Mouse (Mus musculus): ENCODE results near the gene Gm10772. TPM values are rescaled to one million over a fixed set of nuclear protein-coding genes. Genes with fewer than 3 reads are reported as not detected.
"Not testable (repeated sequence)": the region's sequence is repeated elsewhere in the genome, so short reads cannot be mapped to it uniquely, and the experiment has no call there.

Gene Gm10772
- not detected in 2 replicates for polyA plus RNA-seq (2012; rRNA removed)

DNA sequence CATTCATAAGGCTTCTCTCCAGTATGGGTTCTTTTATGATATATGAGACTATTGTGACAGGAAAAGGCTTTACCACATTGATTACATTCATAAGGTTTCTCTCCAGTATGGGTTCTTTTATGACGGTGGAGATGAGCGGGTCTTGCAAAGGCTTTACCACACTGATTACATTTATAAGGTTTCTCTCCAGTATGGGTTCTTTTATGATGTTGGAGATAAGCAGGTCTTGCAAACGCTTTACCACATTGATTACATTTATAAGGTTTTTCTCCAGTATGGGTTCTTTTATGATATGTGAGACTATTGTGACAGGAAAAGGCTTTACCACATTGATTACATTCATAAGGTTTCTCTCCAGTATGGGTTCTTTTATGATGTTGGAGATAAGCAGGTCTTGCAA is at the start of gene Gm10772:
Gm10772 (minus strand) TSS at position 101 of the 400 bp plus-strand sequence.
- 100% methylated on average over 2 of the region's 3 CpGs for WGBS
- H3K36me3 ChIP-seq (ENCODE audit: control insufficient read depth, insufficient read depth, low read length); H3K27me3 ChIP-seq (ENCODE audit: control insufficient read depth, insufficient read depth, low read length); H3K4me1 ChIP-seq (replicated peaks; ENCODE audit: control insufficient read depth, insufficient read depth, low read length); H3K4me3 ChIP-seq (ENCODE audit: control insufficient read depth, insufficient read depth, low read length); DNase-seq; H3K27ac ChIP-seq (ENCODE audit: control insufficient read depth, insufficient read depth, low read length): not testable (repeated sequence)

DNA sequence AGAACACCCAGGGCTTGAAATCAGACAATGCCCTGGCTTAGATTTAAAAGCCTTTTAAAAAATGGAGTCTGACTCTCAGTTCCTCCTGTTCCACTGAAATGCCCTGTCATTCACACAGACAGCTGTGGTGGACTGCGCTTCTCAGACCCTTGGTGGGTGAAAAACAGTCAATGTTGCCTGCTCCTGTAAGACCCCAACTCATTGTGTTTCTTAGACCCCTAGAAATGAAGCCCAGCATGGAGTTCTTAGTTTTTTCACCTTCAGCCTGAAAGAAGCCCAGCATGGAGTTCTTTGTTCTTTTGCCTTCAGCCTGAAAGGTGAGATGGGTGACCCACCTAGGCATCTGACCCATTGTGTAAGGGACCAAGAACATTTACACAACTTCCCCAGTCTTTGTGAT is 36.5 kb upstream of the Gm10772 start:
- H3K4me3 ChIP-seq (ENCODE audit: control insufficient read depth, insufficient read depth, low read length); DNase-seq; H3K36me3 ChIP-seq (ENCODE audit: control insufficient read depth, insufficient read depth, low read length); H3K27me3 ChIP-seq (ENCODE audit: control insufficient read depth, insufficient read depth, low read length); H3K4me1 ChIP-seq (replicated peaks; ENCODE audit: control insufficient read depth, insufficient read depth, low read length); H3K27ac ChIP-seq (ENCODE audit: control insufficient read depth, insufficient read depth, low read length): not testable (repeated sequence)
- no CpG with 5 or more reads among the region's 1 CpGs for WGBS

DNA sequence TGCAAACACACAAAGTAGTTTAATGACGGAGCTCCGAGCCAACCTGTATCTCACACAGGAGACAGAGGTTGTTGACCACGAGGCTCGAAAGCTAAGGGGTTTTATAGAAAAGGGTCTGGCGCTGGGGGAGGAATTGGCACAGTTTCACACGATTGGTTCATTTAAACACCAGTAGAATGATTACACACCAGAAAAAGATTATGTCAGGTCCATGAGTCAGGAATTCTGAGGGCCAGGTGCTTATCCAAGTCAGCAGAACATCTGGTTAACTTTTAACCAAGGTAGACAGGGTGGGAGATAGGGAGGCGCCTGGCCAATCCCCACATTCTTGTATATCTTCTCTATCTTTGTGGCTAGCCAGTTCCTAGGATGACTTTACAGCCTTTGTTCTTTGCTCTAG is 35.8 kb upstream of the Gm10772 start:
- H3K4me3 ChIP-seq (ENCODE audit: control insufficient read depth, insufficient read depth, low read length); H3K4me1 ChIP-seq (replicated peaks; ENCODE audit: control insufficient read depth, insufficient read depth, low read length); H3K36me3 ChIP-seq (ENCODE audit: control insufficient read depth, insufficient read depth, low read length); DNase-seq; H3K27ac ChIP-seq (ENCODE audit: control insufficient read depth, insufficient read depth, low read length); H3K27me3 ChIP-seq (ENCODE audit: control insufficient read depth, insufficient read depth, low read length): not testable (repeated sequence)
- 85% methylated on average over 4 of the region's 7 CpGs for WGBS

DNA sequence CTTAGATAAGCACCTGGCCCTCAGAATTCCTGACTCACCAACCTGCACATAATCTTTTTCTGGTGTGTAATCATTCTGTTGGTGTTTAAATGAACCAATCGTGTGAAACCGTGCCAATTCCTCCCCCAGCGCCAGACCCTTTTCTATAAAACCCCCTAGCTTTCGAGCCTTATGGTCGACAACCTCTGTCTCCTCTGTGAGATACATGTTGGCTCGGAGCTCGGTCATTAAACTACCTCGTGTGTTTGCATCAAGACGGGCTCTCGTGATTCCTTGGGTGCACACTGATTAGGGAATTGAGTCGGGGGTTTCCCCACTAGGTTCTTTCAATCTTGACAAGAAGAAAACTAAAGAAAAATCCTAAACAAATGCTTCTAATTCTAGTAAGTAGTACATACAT is 13.0 kb downstream of the Gm10772 start:
- TF ChIP-seq POLR2A (IDR thresholded peaks at IDR 0.05; ENCODE audit: control insufficient read depth, extremely low read depth, insufficient read depth, low read length, poor library complexity) (no peak), CTCF (IDR thresholded peaks at IDR 0.05; ENCODE audit: borderline replicate concordance, control insufficient read depth, extremely low read depth, insufficient read depth, low read length, poor library complexity) (no peak)
- Histone ChIP-seq H3K4me3 (ENCODE audit: control insufficient read depth, insufficient read depth, low read length) (no peak overlapping the region), H3K27ac (ENCODE audit: control insufficient read depth, insufficient read depth, low read length) (no peak overlapping the region), H3K4me1 (replicated peaks; ENCODE audit: control insufficient read depth, insufficient read depth, low read length) (no peaks in the 10 kb centered on the region), H3K27me3 (ENCODE audit: control insufficient read depth, insufficient read depth, low read length) (no peaks in the 10 kb centered on the region), H3K36me3 (ENCODE audit: control insufficient read depth, insufficient read depth, low read length) (no peaks in the 10 kb centered on the region)
- no CpG with 5 or more reads among the region's 11 CpGs for WGBS
- no peak for DNase-seq

DNA sequence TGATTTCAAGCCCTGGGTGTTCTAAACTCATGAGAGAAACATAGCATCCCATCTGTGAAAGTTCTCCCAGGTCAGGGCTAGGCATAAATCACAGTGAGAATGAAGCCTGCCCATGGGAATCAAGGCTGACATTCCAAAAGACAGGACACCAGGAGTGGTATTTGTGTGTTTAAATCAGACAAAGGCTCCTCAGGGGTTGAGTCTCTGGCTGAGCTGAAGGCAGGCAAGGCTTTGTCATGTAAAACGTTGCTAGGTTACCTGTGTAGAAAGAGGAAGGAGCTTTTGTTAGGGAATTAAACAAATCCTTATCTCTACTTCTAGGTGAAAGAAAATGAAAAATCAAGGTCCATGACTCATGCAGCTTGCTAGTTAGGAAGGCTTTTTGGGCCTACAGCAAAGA is 13.6 kb downstream of the Gm10772 start:
- H3K4me3 ChIP-seq (ENCODE audit: control insufficient read depth, insufficient read depth, low read length); DNase-seq; H3K27me3 ChIP-seq (ENCODE audit: control insufficient read depth, insufficient read depth, low read length); H3K4me1 ChIP-seq (replicated peaks; ENCODE audit: control insufficient read depth, insufficient read depth, low read length); H3K36me3 ChIP-seq (ENCODE audit: control insufficient read depth, insufficient read depth, low read length); H3K27ac ChIP-seq (ENCODE audit: control insufficient read depth, insufficient read depth, low read length): not testable (repeated sequence)
- WGBS: no CpG with 5 or more reads among the region's 1 CpGs

DNA sequence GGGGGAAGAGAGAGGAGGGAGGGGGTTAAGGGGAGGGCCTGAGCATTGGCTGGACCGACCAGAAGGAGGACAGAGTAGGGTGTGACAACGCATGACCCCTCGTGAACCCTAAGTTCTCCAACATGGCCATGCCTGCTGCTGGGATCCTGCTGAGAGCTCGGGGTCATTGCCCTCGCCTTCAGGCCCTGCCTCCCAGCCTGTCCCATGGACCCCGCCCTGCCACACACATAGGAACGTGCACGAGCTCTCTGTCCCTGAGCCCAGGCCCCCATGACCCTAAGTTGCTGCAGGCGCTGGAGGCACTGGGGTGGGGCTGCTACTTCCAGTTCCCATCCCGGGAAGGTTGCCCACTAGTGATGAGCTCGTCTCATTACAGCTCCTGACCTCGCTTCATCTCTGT is 48.2 kb downstream of the Gm10772 start:
- not testable (repeated sequence) for DNase-seq; H3K27me3 ChIP-seq (ENCODE audit: control insufficient read depth, insufficient read depth, low read length); H3K36me3 ChIP-seq (ENCODE audit: control insufficient read depth, insufficient read depth, low read length); H3K4me1 ChIP-seq (replicated peaks; ENCODE audit: control insufficient read depth, insufficient read depth, low read length); H3K4me3 ChIP-seq (ENCODE audit: control insufficient read depth, insufficient read depth, low read length); H3K27ac ChIP-seq (ENCODE audit: control insufficient read depth, insufficient read depth, low read length)
- 93% methylated on average over 6 of the region's 12 CpGs for WGBS

Other genes starting within 250 kb of the Gm10772 start
- gene Gm10324, start 108.0 kb downstream of the Gm10772 start, polyA plus RNA-seq (2012; rRNA removed): not detected in 2 replicates
- not detected in 2 replicates for gene 2410141K09Rik, start 213.5 kb upstream of the Gm10772 start, polyA plus RNA-seq (2012; rRNA removed)

All from thymus, adult 2 months (tissue).